Mouse (Mus musculus) heart, embryonic 12.5 days (tissue): ENCODE data around the gene Zfp758. TPM values are rescaled to one million over a fixed set of nuclear protein-coding genes. Genes with fewer than 3 reads are reported as not detected.
A peak's percentile ranks its signal among the peaks of the same experiment; 100 is the strongest.
"Not testable (repeated sequence)": the region's sequence is repeated elsewhere in the genome, so short reads cannot be mapped to it uniquely, and the experiment has no call there.

ENCODE experiments used
- ATAC-seq: fragments of 200-750 bp; cut with Nextera tagmentation; 2 replicates; pipeline ENCODE4 v1.8.0; 2017; ENCODE audit warnings: moderate TSS enrichment, moderate library complexity; ENCODE audit not compliant: insufficient number of reproducible peaks, low FRiP score
- H3K27ac ChIP-seq: fragments of 300-500 bp; sonication (generic); 2 replicates; pipeline ENCODE4 v1.5.1; 2016; ENCODE audit warnings: mild to moderate bottlenecking, moderate library complexity; ENCODE audit not compliant: poor library complexity, severe bottlenecking
- H3K27me3 ChIP-seq: fragments of 300-500 bp; sonication (generic); replicated peaks from 2 replicates; pipeline ENCODE4 v1.6.1; 2016; ENCODE audit warnings: mild to moderate bottlenecking, moderate library complexity
- H3K36me3 ChIP-seq: fragments of 300-500 bp; sonication (generic); 2 replicates; pipeline ENCODE4 v1.6.1; 2016; ENCODE audit warnings: mild to moderate bottlenecking, moderate library complexity
- H3K4me1 ChIP-seq: fragments of 300-500 bp; sonication (generic); replicated peaks from 2 replicates; pipeline ENCODE4 v1.6.1; 2016; ENCODE audit warnings: mild to moderate bottlenecking
- H3K4me2 ChIP-seq: fragments of 300-500 bp; sonication (generic); 2 replicates; pipeline ENCODE4 v1.6.1; 2016; ENCODE audit warnings: mild to moderate bottlenecking, moderate library complexity
- H3K4me3 ChIP-seq: fragments of 300-500 bp; sonication (generic); 2 replicates; pipeline ENCODE4 v1.5.1; 2016; ENCODE audit warnings: mild to moderate bottlenecking
- H3K9ac ChIP-seq: fragments of 300-500 bp; sonication (generic); 2 replicates; pipeline ENCODE4 v1.6.1; 2016; ENCODE audit warnings: mild to moderate bottlenecking, moderate library complexity
- H3K9me3 ChIP-seq: fragments of 300-500 bp; sonication (generic); replicated peaks from 2 replicates; pipeline ENCODE4 v1.6.1; 2016; ENCODE audit warnings: mild to moderate bottlenecking, moderate library complexity
- WGBS: fragments of 180-500 bp; shearing (Covaris S2); methylation state at CpG from one replicate; pipeline ENCODE4 v1.1.7; 2016; 5-methylcytosine and 5-hydroxymethylcytosine counted together
- polyA plus RNA-seq: library from polyadenylated mRNA; unstranded; fragments of >200 nt; fragmentation: Nextera tagmentation; extraction: Ambion mirVana; gene quantifications from 2 replicates; pipeline ENCODE4 v1.2.1, GENCODE M21; 2016

Gene Zfp758
- polyA plus RNA-seq, result 7.3 and 7.6 TPM in 2 replicates

DNA sequence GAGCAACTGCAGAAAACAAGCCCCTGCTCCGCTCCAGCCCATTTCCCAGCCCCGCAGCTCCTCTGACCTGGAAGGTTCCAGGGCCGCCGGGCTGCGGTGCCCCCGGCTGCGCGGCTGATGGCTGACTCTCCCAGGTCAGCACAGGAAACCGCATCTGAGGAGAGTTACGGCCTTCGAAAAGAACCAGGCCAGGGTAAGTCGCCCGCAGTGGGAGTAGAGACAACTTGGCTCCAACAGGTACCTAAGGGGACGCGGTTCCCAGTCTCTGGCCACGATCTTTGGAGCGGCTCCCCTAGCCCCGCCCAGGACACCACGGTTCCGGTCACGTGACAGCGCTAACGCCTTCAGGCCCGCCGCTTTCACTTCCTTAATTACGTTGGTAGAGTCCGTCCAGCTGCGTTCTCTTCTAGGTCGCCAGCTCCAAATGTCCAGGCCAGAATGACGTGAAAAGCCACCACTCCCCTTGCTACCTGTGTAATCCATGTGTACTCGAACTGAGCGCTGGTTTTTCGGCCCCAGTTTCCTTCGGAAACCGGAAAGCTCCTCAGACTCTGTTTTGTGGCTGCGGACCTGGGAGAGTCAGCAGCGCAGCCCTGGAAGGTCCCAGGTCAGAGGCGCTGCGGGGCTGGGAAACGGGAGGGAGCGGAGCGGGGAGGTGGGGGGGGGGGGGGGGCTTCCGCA, at the start of gene Zfp758, which contains the start of gene Zfp944:
Zfp758 (plus strand) TSS at position 353 of the 681 bp plus-strand sequence.
Zfp944 (minus strand) TSS at position 300 of the 681 bp plus-strand sequence.
- H3K27ac ChIP-seq, result peak within 1 kb of the TSS; percentile 90
- H3K9ac ChIP-seq, result peak within 1 kb of the TSS; percentile 79
- not testable (repeated sequence) for H3K9me3 ChIP-seq, H3K27me3 ChIP-seq
- H3K36me3 ChIP-seq, result peaks cover 19% of the 10 kb centered on the region
- peak within 1 kb of the TSS; percentile 74 for H3K4me2 ChIP-seq
- peak; percentile 99 for ATAC-seq
- peak within 1 kb of the TSS; percentile 76 for H3K4me3 ChIP-seq
- WGBS, result under 1% methylated on average over 30 of the region's 43 CpGs
- H3K4me1 ChIP-seq, result peaks cover 17% of the 10 kb centered on the region

DNA sequence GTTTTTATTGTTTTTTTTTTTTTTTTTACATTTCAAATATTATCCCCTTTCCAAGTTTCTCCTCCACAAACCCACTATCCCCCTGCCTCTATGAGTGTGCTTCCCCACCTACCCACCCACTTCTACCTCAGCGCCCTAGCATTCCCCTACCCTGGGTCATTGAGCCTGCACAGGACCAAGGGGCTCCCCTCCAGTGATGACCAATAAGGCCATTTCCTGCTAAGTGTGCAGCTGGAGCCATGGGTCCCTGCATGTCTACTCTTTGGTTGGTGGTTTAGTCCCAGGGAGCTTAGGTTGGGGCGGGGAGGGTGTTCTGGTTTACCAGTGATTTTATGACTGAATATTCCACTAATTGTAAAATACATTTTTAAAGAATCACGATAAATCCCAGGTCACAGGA, 47.0 kb upstream of the Zfp758 start:
- 0% methylated on average over 3 of the region's 3 CpGs for WGBS
- H3K9me3 ChIP-seq, H3K36me3 ChIP-seq, H3K4me1 ChIP-seq, H3K27ac ChIP-seq, H3K27me3 ChIP-seq: not testable (repeated sequence)
- ATAC-seq, result peak; percentile 73
- peak overlapping the region; percentile 66 for H3K4me2 ChIP-seq
- peak overlapping the region; percentile 64 for H3K4me3 ChIP-seq
- H3K9ac ChIP-seq, result peak overlapping the region; percentile 71

DNA sequence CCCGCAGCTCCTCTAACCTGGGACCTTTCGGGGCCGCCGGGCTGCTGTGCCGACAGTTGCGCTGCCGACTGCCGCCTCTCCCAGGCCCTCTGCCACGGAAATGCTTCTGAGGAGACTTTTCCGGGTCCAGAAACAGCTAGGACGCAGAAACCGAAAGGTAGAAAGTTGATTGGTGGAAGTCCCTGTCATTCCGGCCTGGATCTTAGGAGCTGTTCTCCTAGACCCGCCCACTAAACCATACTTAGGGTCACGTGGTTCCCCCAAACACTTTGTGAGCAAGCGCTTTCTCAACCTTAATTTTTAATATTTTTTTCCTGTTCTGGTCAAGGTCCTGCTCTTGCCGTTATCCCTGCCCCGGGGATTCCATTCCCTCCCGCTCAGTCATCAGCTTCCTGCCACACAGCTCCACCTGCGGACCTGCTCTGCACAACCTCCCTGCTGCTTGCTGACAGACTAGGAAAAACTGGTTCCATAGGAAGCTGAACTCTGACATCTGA, 46.5 kb upstream of the Zfp758 start, which contains the start of gene CT030661.1:
CT030661.1 (minus strand) TSS at position 108 of the 497 bp plus-strand sequence.
- peak within 1 kb of the TSS; percentile 66 for H3K4me2 ChIP-seq
- H3K4me3 ChIP-seq, result peak within 1 kb of the TSS; percentile 64
- H3K36me3 ChIP-seq, H3K27me3 ChIP-seq, H3K4me1 ChIP-seq, H3K9me3 ChIP-seq: not testable (repeated sequence)
- H3K27ac ChIP-seq, result peak within 1 kb of the TSS; percentile 48
- peak; percentile 99 for ATAC-seq
- peak within 1 kb of the TSS; percentile 71 for H3K9ac ChIP-seq
- WGBS, result 0% methylated on average over 20 of the region's 20 CpGs

DNA sequence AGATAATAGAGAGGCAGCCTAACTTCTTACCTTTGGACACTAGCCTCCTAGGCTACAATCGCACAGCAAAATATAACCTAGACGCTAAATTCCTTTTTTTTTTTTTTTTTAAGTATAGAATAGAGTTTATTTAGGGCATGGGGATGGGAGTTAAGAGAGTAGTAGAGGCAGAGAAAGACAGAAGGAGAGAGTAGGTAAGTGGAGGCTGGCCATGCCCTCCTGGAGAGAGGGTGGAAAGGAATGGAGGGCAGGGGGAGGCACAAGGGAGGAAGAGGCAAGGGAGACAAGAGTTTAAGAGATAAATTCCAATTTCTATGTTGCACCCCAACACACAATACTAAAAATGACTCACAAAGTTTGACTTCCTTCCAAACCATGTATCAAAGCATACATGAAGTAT, 46.0 kb upstream of the Zfp758 start:
- H3K36me3 ChIP-seq, H3K4me1 ChIP-seq, H3K9me3 ChIP-seq, ATAC-seq, H3K27me3 ChIP-seq: not testable (repeated sequence)
- WGBS, result 12% methylated on average over 2 of the region's 2 CpGs
- peak overlapping the region; percentile 71; the same call in 1 of the 2 replicates for H3K9ac ChIP-seq
- H3K4me2 ChIP-seq, result peak overlapping the region; percentile 66
- peak overlapping the region; percentile 64 for H3K4me3 ChIP-seq
- H3K27ac ChIP-seq, result peak overlapping the region; percentile 48; the same call in 1 of the 2 replicates

DNA sequence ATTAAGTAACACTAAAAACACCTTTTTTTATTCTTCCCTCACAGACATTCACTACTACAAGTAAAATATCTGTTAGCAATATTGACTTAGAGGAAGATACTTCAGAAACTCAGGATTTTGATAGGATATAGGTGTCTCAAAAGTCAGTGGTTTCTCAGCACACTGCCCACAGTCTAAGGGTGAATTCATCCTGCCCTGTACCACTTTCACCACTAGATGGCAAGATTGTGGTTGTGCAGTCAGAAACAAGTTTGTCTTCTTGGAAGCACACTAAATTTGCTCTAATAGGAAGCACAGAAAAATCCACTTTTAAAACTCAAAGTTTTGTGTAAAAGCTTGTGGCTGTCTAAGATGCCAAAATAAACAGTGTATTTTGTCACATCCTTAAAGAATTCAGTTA, 8.5 kb upstream of the Zfp758 start:
- Histone ChIP-seq H3K4me2 (no peak overlapping the region), H3K36me3 (peaks cover 12% of the 10 kb centered on the region), H3K27me3 (no peaks in the 10 kb centered on the region), H3K27ac (no peak overlapping the region), H3K9ac (no peak overlapping the region), H3K4me1 (no peaks in the 10 kb centered on the region), H3K4me3 (no peak overlapping the region), H3K9me3 (no peaks in the 10 kb centered on the region)
- ATAC-seq, result peak; percentile 53; the same call in 1 of the 2 replicates

DNA sequence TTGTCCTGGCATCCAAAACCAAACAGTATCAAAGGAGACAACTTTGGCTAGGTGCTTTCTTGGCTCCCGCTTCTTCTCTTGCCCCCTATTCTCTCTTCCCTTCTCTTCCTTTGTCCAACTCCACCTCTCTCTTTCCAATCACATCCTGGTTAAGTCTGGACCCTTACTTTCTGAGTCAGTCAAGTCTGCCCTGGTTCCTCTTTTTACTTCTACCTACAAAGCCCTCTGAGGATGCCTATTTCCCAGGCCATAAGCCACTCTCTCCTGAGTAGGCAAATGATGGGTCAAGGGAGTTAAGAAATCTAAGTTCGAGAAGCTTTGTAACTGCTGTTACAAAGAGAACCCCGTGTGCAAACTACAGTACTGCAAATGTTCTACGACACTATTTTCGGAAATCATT, 681 bp upstream of the Zfp758 start:
- Histone ChIP-seq H3K4me2 (peak overlapping the region; percentile 74), H3K27ac (no peak overlapping the region)
- ATAC-seq, result no peak

DNA sequence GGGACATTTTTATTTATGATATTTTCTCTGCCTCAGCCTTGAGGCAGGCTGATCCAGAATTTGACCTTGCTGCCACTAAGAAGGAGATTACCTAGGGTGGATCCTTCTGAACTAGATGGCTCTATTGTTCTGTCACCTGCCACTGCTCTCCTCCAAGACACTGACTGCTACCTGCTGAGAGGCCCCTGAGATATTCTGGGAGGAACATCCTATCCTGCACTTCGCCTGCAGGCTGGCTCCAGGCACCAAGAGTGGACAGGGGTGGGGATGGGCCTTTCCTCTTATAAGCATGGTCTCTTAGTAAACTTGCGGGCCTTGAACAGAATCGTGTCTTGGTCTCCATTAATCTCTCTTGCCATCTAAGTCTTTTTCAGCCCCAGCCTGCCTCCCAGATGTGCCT, 2.6 kb downstream of the Zfp758 start:
- Histone ChIP-seq H3K9ac (no peak overlapping the region), H3K4me3 (no peak overlapping the region), H3K36me3 (peaks cover 12% of the 10 kb centered on the region), H3K27me3 (no peaks in the 10 kb centered on the region), H3K4me2 (no peak overlapping the region), H3K9me3 (peaks cover 12% of the 10 kb centered on the region; the same call in 1 of the 2 replicates), H3K27ac (no peak overlapping the region), H3K4me1 (peaks cover 17% of the 10 kb centered on the region)
- 95% methylated on average over 3 of the region's 3 CpGs for WGBS
- no peak for ATAC-seq

More for the DNA sequence above, 681 bp upstream of the Zfp758 start:
- H3K4me3 ChIP-seq, result peak overlapping the region; percentile 76
- peak overlapping the region; percentile 78; the same call in 1 of the 2 replicates for H3K9ac ChIP-seq
- H3K27me3 ChIP-seq, result no peaks in the 10 kb centered on the region
- peaks cover 10% of the 10 kb centered on the region; the same call in 1 of the 2 replicates for H3K9me3 ChIP-seq
- peaks cover 19% of the 10 kb centered on the region for H3K36me3 ChIP-seq
- 28% methylated on average over 5 of the region's 5 CpGs for WGBS
- H3K4me1 ChIP-seq, result peaks cover 17% of the 10 kb centered on the region

DNA sequence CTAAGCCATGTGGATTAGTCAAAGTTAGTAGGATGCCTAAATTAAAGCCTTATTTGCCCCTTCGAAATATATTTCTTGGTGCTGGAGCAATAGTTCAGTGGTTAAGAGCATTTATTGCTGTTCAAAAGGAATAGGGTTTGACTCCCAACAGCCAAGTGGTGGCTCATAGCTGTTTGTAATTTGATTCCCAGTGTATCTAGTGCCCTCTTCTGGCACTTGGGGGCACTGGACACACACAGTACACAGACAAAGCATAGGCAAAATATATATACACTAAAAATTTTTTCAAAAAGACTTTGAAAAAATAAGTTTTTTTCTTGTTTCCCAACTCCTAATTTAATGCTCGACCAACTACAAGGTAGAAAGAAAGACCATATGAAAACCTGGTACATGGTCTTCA, 49.5 kb downstream of the Zfp758 start:
- H3K4me1 ChIP-seq, result no peaks in the 10 kb centered on the region
- H3K27me3 ChIP-seq, result no peaks in the 10 kb centered on the region
- H3K9ac ChIP-seq, result no peak overlapping the region
- no peaks in the 10 kb centered on the region for H3K36me3 ChIP-seq
- no peak overlapping the region for H3K4me2 ChIP-seq
- no peaks in the 10 kb centered on the region for H3K9me3 ChIP-seq
- WGBS, result 61% methylated on average over 2 of the region's 2 CpGs
- ATAC-seq, result no peak
- H3K4me3 ChIP-seq, result no peak overlapping the region
- no peak overlapping the region for H3K27ac ChIP-seq

DNA sequence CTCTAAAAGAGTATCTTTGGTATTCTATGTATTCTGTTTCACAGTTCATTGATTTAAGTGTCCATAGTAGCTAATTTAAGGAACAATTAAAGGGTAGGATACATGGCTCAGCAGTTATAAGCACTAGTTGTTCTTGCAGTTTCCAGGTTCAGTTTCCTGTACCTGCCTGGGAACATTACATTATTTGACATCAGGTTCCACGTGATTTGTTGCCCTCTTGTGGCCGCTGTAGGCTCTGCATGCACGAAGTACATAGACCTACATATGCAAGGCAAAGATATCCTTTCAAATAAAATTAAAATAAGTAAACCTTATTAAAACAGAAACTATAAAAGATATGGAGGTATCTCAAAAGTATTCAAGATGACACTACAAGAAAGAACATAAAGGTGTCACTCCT, 56.3 kb downstream of the Zfp758 start:
- H3K36me3 ChIP-seq, result no peaks in the 10 kb centered on the region
- no peak for ATAC-seq
- H3K27me3 ChIP-seq, result no peaks in the 10 kb centered on the region
- under 1% methylated on average over 3 of the region's 3 CpGs for WGBS
- no peak overlapping the region for H3K4me3 ChIP-seq
- H3K27ac ChIP-seq, result no peak overlapping the region
- H3K4me1 ChIP-seq, result no peaks in the 10 kb centered on the region
- H3K4me2 ChIP-seq, result no peak overlapping the region
- no peak overlapping the region for H3K9ac ChIP-seq
- no peaks in the 10 kb centered on the region for H3K9me3 ChIP-seq

DNA sequence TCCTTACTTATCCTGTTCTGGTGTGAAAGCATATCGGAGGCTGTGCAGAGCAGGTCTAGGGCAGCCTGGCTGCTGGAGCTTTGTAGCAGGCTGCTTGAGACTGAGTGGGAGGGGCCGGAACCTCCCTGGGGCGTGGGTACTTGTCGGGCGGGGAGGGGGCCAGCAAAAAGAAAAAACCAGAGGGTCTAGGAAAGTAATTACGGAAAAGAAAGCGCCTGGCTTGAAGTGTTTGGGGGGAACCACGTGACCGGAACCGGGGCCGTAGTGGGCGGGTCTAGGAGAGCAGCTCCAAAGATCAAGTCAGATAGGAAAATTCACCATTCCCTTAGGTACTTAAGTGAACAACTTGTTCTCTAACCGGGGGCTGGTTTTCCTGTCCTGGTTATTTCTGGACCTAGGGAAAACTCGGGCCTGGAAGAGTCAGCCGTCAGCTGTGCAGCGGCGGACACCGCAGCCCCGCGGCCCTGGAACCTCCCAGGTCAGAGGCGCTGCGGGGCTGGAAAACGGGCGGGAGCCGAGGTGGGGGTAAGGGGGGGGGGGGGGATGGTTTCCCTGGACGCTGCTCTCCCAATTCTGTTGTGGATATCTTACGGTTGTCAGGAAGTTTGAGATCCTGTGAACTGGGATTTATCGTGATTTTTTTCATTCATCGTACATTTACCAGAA, 62.8 kb downstream of the Zfp758 start, which contains the start of gene Zfp946:
Zfp946 (plus strand) TSS at position 271 of the 666 bp plus-strand sequence.
- peak within 1 kb of the TSS; percentile 64 for H3K4me3 ChIP-seq
- H3K27ac ChIP-seq, result peak within 1 kb of the TSS; percentile 71
- no peaks in the 10 kb centered on the region for H3K27me3 ChIP-seq
- no peaks in the 10 kb centered on the region for H3K36me3 ChIP-seq
- H3K4me1 ChIP-seq, result no peaks in the 10 kb centered on the region
- ATAC-seq, result peak; percentile 92
- no peaks in the 10 kb centered on the region for H3K9me3 ChIP-seq
- peak within 1 kb of the TSS; percentile 67 for H3K4me2 ChIP-seq
- H3K9ac ChIP-seq, result peak within 1 kb of the TSS; percentile 74
- under 1% methylated on average over 29 of the region's 29 CpGs for WGBS
